Mouse (Mus musculus) lung, adult 10 weeks (tissue): ENCODE measurements around the gene Tacr1. TPM values are rescaled to one million over a fixed set of nuclear protein-coding genes. Genes with fewer than 3 reads are reported as not detected.

Experiments used
- polyA plus RNA-seq: library from polyadenylated mRNA; stranded (reverse); fragments of 350-450 nt; fragmentation: Illumina TruSeq; extraction: RNeasy Lipid Tissue Mini Kit (QIAGEN cat#74804); gene quantifications from one replicate; pipeline ENCODE4 v1.2.3, GENCODE M21; 2014; ENCODE audit warnings: low read depth, low replicate concordance; ENCODE audit not compliant: insufficient read depth

The Tacr1 gene
- 0.34 TPM for polyA plus RNA-seq

DNA sequence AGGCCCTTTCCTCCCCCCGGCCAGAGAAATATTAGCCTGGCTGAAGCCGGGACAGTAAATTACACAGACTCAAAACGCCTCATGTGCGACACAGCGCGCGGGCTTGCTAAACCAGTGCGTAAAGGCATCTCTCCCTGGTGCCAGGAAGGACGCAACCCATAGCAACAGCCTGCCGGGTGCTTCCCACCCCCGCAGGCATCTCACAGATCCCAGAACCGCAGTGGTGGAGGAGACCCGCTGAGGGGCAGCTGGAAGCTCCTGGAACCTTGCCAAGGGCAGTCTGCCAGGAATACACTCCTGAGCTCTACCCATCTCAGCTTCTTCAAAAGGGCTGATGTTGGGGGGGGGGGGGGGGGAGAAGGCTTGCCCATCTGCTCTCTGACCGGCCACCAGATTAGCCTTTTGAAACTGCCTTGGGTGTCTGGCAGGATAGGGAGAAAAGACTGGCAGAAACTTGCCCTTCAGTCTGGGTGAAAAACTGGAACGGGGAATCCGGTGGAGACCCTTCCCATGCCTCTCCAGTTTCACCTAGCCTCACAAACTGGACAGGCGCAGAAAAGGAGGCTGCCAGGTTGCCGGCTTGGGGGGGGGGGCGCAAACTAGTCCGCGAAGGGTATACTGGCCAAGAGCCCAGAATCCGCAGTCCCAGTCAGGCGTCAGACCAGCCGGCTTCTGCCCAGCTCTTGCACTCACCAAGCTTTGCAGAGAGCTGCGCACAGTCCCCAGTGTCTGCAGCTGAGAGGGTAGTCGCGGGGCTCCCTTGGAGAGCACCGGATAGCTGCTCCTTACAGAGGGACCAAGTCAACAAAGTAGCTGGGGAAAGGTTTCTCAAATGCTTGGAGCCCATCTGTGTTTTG lies at the start of gene Tacr1:
Tacr1 (plus strand) TSS at position 740 of the 857 bp plus-strand sequence.

